ENCODE assay signal across 10 mouse cellular contexts in genomic region chr5:103788976-103789375, GRCm38 (mm10).
DNase-seq lines count a peak whose midpoint lies in the region; ATAC-seq and TF ChIP-seq lines count a peak whose summit lies in the region.
"Had no signal": no experiment of that assay in that cellular context is flagged by ENCODE, and none has a peak within 500 bp of the region (broad histone marks: within the 10 kb centered on the region; RNA-seq: fewer than 3 reads in every experiment).

No protein-coding gene starts in this region.

- peak; percentile 76 for DNase-seq in adipocyte (ENCODE audit: low spot score)
- DNase-seq in forebrain, embryonic 14.5 days (ENCODE audit: low spot score): peak; percentile 60
- DNase-seq in heart, postnatal 25 days (ENCODE audit: low spot score): peak; percentile 48
- DNase-seq in lung, adult 2 months: peak; percentile 46
- no peak for DNase-seq in spleen, postnatal 14 days (ENCODE audit: low spot score in 2 of 2)
- DNase-seq in midbrain, embryonic 11.5 days (ENCODE audit: low spot score, missing footprints): no peak
- DNase-seq: liver, embryonic 13.5 days had no signal

- peaks cover 19% of the 10 kb centered on the region; the same call in 1 of the 2 replicates for H3K4me1 ChIP-seq in hindbrain, embryonic 15.5 days (replicated peaks)
- H3K4me1 ChIP-seq in hindbrain, embryonic 12.5 days: no peaks in the 10 kb centered on the region
- peaks cover 7% of the 10 kb centered on the region; the same call in 1 of the 2 replicates for H3K4me1 ChIP-seq in forebrain, embryonic 14.5 days (ENCODE audit: control insufficient read depth, insufficient read depth, low read length)
- H3K4me1 ChIP-seq in lung, adult 2 months (ENCODE audit: control insufficient read depth, insufficient read depth, low read length): peaks cover 16% of the 10 kb centered on the region
- H3K4me1 ChIP-seq in midbrain, embryonic 11.5 days (ENCODE audit: control insufficient read depth, insufficient read depth, low read length): peaks cover 3% of the 10 kb centered on the region; the same call in 1 of the 2 replicates

- H3K9ac ChIP-seq in hindbrain, embryonic 15.5 days: no peak overlapping the region
- H3K9ac ChIP-seq in hindbrain, embryonic 12.5 days: no peak overlapping the region
- no peak overlapping the region for H3K9ac ChIP-seq in forebrain, embryonic 14.5 days (ENCODE audit: low read length)
- H3K9ac ChIP-seq in midbrain, embryonic 11.5 days (ENCODE audit: low read length): no peak overlapping the region
- H3K9ac ChIP-seq: embryonic facial prominence, embryonic 12.5 days; liver, embryonic 13.5 days had no signal

- H3K27me3 ChIP-seq in hindbrain, embryonic 15.5 days: no peaks in the 10 kb centered on the region
- H3K27me3 ChIP-seq in hindbrain, embryonic 12.5 days: no peaks in the 10 kb centered on the region; the same call in 1 of the 2 replicates
- H3K27me3 ChIP-seq in forebrain, embryonic 14.5 days (replicated peaks; ENCODE audit: control insufficient read depth, insufficient read depth, low read length): no peaks in the 10 kb centered on the region
- H3K27me3 ChIP-seq in midbrain, embryonic 11.5 days (ENCODE audit: control insufficient read depth, insufficient read depth, low read length): no peaks in the 10 kb centered on the region
- H3K27me3 ChIP-seq: embryonic facial prominence, embryonic 12.5 days; liver, embryonic 13.5 days had no signal

- H3K4me3 ChIP-seq in hindbrain, embryonic 15.5 days: no peak overlapping the region
- no peak overlapping the region for H3K4me3 ChIP-seq in hindbrain, embryonic 12.5 days
- no peak overlapping the region for H3K4me3 ChIP-seq in forebrain, embryonic 14.5 days (ENCODE audit: low read depth, low read length)
- no peak overlapping the region for H3K4me3 ChIP-seq in lung, adult 2 months (replicated peaks; ENCODE audit: extremely low read depth, low read depth, low read length)
- H3K4me3 ChIP-seq in midbrain, embryonic 11.5 days (ENCODE audit: low read depth, low read length): no peak overlapping the region
- H3K4me3 ChIP-seq: embryonic facial prominence, embryonic 12.5 days; liver, embryonic 13.5 days had no signal

- H3K9me3 ChIP-seq in hindbrain, embryonic 15.5 days: no peaks in the 10 kb centered on the region
- H3K9me3 ChIP-seq in hindbrain, embryonic 12.5 days (replicated peaks): no peaks in the 10 kb centered on the region
- H3K9me3 ChIP-seq in forebrain, embryonic 14.5 days (replicated peaks; ENCODE audit: control insufficient read depth, low read length): no peaks in the 10 kb centered on the region
- no peaks in the 10 kb centered on the region for H3K9me3 ChIP-seq in midbrain, embryonic 11.5 days (ENCODE audit: control insufficient read depth, low read length)
- H3K9me3 ChIP-seq: embryonic facial prominence, embryonic 12.5 days; liver, embryonic 13.5 days had no signal

- TF ChIP-seq CTCF in lung, adult 2 months (IDR thresholded peaks at IDR 0.05; ENCODE audit: insufficient read depth, low read length): no peak

- TF ChIP-seq POLR2A in lung, adult 2 months (IDR thresholded peaks at IDR 0.05; ENCODE audit: borderline replicate concordance, extremely low read depth, low read depth, low read length): no peak

- H3K36me3 ChIP-seq in hindbrain, embryonic 15.5 days: no peaks in the 10 kb centered on the region
- peaks cover 7% of the 10 kb centered on the region for H3K36me3 ChIP-seq in hindbrain, embryonic 12.5 days
- H3K36me3 ChIP-seq in forebrain, embryonic 14.5 days (ENCODE audit: control insufficient read depth, insufficient read depth, low read length): no peaks in the 10 kb centered on the region; the same call in 1 of the 2 replicates
- 0 out of 2 replicates have a peak, but pooled peaks cover under 1% of the 10 kb centered on the region for H3K36me3 ChIP-seq in midbrain, embryonic 11.5 days (ENCODE audit: control insufficient read depth, insufficient read depth, low read length)

- H3K27ac ChIP-seq in hindbrain, embryonic 15.5 days (replicated peaks): peak overlapping the region; percentile 66
- H3K27ac ChIP-seq in hindbrain, embryonic 12.5 days: no peak overlapping the region
- H3K27ac ChIP-seq in forebrain, embryonic 14.5 days (ENCODE audit: low read depth, low read length): peak overlapping the region; percentile 27; the same call in 1 of the 2 replicates
- H3K27ac ChIP-seq in midbrain, embryonic 11.5 days (ENCODE audit: low read depth, low read length): no peak overlapping the region
- H3K27ac ChIP-seq: embryonic facial prominence, embryonic 12.5 days; liver, embryonic 13.5 days had no signal

- no peak for ATAC-seq in hindbrain, embryonic 15.5 days (ENCODE audit: low FRiP score, low read depth)
- no peak for ATAC-seq in hindbrain, embryonic 12.5 days (ENCODE audit: low FRiP score)
- peak; percentile 65 for ATAC-seq in forebrain, embryonic 14.5 days
- ATAC-seq in midbrain, embryonic 11.5 days (ENCODE audit: low FRiP score): no peak

- no peak overlapping the region for H3K4me2 ChIP-seq in hindbrain, embryonic 15.5 days
- H3K4me2 ChIP-seq in hindbrain, embryonic 12.5 days (replicated peaks): no peak overlapping the region
- no peak overlapping the region for H3K4me2 ChIP-seq in forebrain, embryonic 14.5 days (ENCODE audit: low read length)
- H3K4me2 ChIP-seq in midbrain, embryonic 11.5 days: no peak overlapping the region
- H3K4me2 ChIP-seq: embryonic facial prominence, embryonic 12.5 days; liver, embryonic 13.5 days had no signal

- WGBS in hindbrain, embryonic 15.5 days: 47% methylated on average over 2 of the region's 2 CpGs
- 38% methylated on average over 2 of the region's 2 CpGs for WGBS in hindbrain, embryonic 12.5 days
- WGBS in forebrain, embryonic 14.5 days: 20% methylated on average over 2 of the region's 2 CpGs
- WGBS in lung, adult 2 months: 27% methylated on average over 2 of the region's 2 CpGs
- WGBS in midbrain, embryonic 11.5 days: 43% methylated on average over 2 of the region's 2 CpGs

- intact Hi-C loops in heart, postnatal 25 days (cut with DNase I): no loop called here

Comparison
In these comparisons a context has a peak if more than half of its experiments do, and no peak if none do; other contexts are left out.
1. H3K27ac ChIP-seq: peak in hindbrain, embryonic 15.5 days (single experiment) and forebrain, embryonic 14.5 days (single experiment); none in hindbrain, embryonic 12.5 days (single experiment) and midbrain, embryonic 11.5 days (single experiment).
2. DNase-seq: peak in adipocyte (single experiment), forebrain, embryonic 14.5 days (single experiment), heart, postnatal 25 days (single experiment) and lung, adult 2 months (single experiment); none in spleen, postnatal 14 days (0 of 2) and midbrain, embryonic 11.5 days (single experiment).